Mouse (Mus musculus): Measurements from ENCODE around the gene Ncapg. TPM values are rescaled to one million over a fixed set of nuclear protein-coding genes. Genes with fewer than 3 reads are reported as not detected.

Gene Ncapg
- polyA plus RNA-seq, 1 experiment from 2014 or later, result 56.2 TPM

- ATAC-seq (ENCODE audit: low read depth) (peak; percentile 43), DNase-seq (no peak)
- Histone ChIP-seq H3K4me2 (peak overlapping the region; percentile 89), H3K4me3 (replicated peaks) (peak overlapping the region; percentile 73), H3K4me1 (replicated peaks) (peaks cover 21% of the 10 kb centered on the region), H3K9ac (peak overlapping the region; percentile 87), H3K36me3 (peaks cover 11% of the 10 kb centered on the region), H3K27me3 (no peaks in the 10 kb centered on the region), H3K27ac (peak overlapping the region; percentile 89), H3K9me3 (replicated peaks) (no peaks in the 10 kb centered on the region)
- WGBS (ENCODE audit: insufficient replicate concordance), result under 1% methylated on average over 27 of the region's 27 CpGs
These were observed 503 bp upstream of the Ncapg start for GRCm38 (mm10) chr5:45669234-45669597.

GRCm38 (mm10) chr5:45670280-45670670 is 556 bp downstream of the Ncapg start:
- Histone ChIP-seq H3K4me3 (replicated peaks) (peak overlapping the region; percentile 73), H3K36me3 (peaks cover 16% of the 10 kb centered on the region), H3K4me1 (replicated peaks) (peaks cover 21% of the 10 kb centered on the region), H3K4me2 (peak overlapping the region; percentile 75), H3K27ac (peak overlapping the region; percentile 90), H3K9ac (peak overlapping the region; percentile 88), H3K27me3 (no peaks in the 10 kb centered on the region), H3K9me3 (replicated peaks) (no peaks in the 10 kb centered on the region)
- DNase-seq (no peak), ATAC-seq (ENCODE audit: low read depth) (no peak)
- WGBS (ENCODE audit: insufficient replicate concordance), result under 1% methylated on average over 13 of the region's 13 CpGs

- H3K9ac ChIP-seq, result peak overlapping the region; percentile 88
- H3K4me1 ChIP-seq (replicated peaks), result peaks cover 21% of the 10 kb centered on the region
- H3K4me2 ChIP-seq, result peak overlapping the region; percentile 75
- no peak overlapping the region for H3K27ac ChIP-seq
- peaks cover 22% of the 10 kb centered on the region for H3K36me3 ChIP-seq
- ATAC-seq (ENCODE audit: low read depth), result no peak
- H3K27me3 ChIP-seq, result no peaks in the 10 kb centered on the region
- WGBS (ENCODE audit: insufficient replicate concordance), result 45% methylated on average over 5 of the region's 5 CpGs
- peak overlapping the region; percentile 73 for H3K4me3 ChIP-seq (replicated peaks)
- DNase-seq, result no peak
- H3K9me3 ChIP-seq (replicated peaks), result no peaks in the 10 kb centered on the region
These were observed 1.3 kb downstream of the Ncapg start for GRCm38 (mm10) chr5:45670894-45671494.

GRCm38 (mm10) chr5:45675032-45675431 is 5.3 kb downstream of the Ncapg start:
- Histone ChIP-seq H3K9me3 (replicated peaks) (no peaks in the 10 kb centered on the region), H3K27ac (no peak overlapping the region), H3K4me2 (no peak overlapping the region), H3K4me1 (replicated peaks) (peaks cover 17% of the 10 kb centered on the region), H3K4me3 (replicated peaks) (no peak overlapping the region), H3K9ac (no peak overlapping the region), H3K36me3 (peaks cover 42% of the 10 kb centered on the region), H3K27me3 (no peaks in the 10 kb centered on the region)
- no peak for DNase-seq
- 86% methylated on average over 1 of the region's 1 CpGs for WGBS (ENCODE audit: insufficient replicate concordance)
- ATAC-seq (ENCODE audit: low read depth), result no peak

GRCm38 (mm10) chr5:45677639-45678038 is 7.9 kb downstream of the Ncapg start:
- DNase-seq, result no peak
- H3K27me3 ChIP-seq, result no peaks in the 10 kb centered on the region
- 0 out of 2 replicates have a peak, but pooled peaks cover 2% of the 10 kb centered on the region for H3K4me1 ChIP-seq (replicated peaks)
- no peaks in the 10 kb centered on the region for H3K9me3 ChIP-seq (replicated peaks)
- H3K9ac ChIP-seq, result no peak overlapping the region
- 62% methylated on average over 4 of the region's 4 CpGs for WGBS (ENCODE audit: insufficient replicate concordance)
- ATAC-seq (ENCODE audit: low read depth), result no peak
- no peak overlapping the region for H3K27ac ChIP-seq
- H3K36me3 ChIP-seq, result peaks cover 48% of the 10 kb centered on the region
- H3K4me3 ChIP-seq (replicated peaks), result no peak overlapping the region
- H3K4me2 ChIP-seq, result no peak overlapping the region

- ATAC-seq (ENCODE audit: low read depth), result no peak
These were observed 10.2 kb downstream of the Ncapg start for GRCm38 (mm10) chr5:45679955-45680354.

GRCm38 (mm10) chr5:45683388-45683787 is 13.7 kb downstream of the Ncapg start:
- Histone ChIP-seq H3K9ac (no peak overlapping the region), H3K27ac (no peak overlapping the region), H3K4me1 (replicated peaks) (no peaks in the 10 kb centered on the region), H3K36me3 (peaks cover 52% of the 10 kb centered on the region), H3K4me2 (no peak overlapping the region), H3K27me3 (no peaks in the 10 kb centered on the region), H3K9me3 (replicated peaks) (no peaks in the 10 kb centered on the region), H3K4me3 (replicated peaks) (no peak overlapping the region)
- WGBS (ENCODE audit: insufficient replicate concordance), result 83% methylated on average over 1 of the region's 1 CpGs
- ATAC-seq (ENCODE audit: low read depth) (no peak), DNase-seq (no peak)

More at GRCm38 (mm10) chr5:45679955-45680354, 10.2 kb downstream of the Ncapg start:
- Histone ChIP-seq H3K9ac (no peak overlapping the region), H3K27me3 (no peaks in the 10 kb centered on the region), H3K36me3 (peaks cover 60% of the 10 kb centered on the region), H3K27ac (no peak overlapping the region), H3K9me3 (replicated peaks) (no peaks in the 10 kb centered on the region), H3K4me2 (no peak overlapping the region), H3K4me1 (replicated peaks) (no peaks in the 10 kb centered on the region), H3K4me3 (replicated peaks) (no peak overlapping the region)
- no peak for DNase-seq

GRCm38 (mm10) chr5:45685243-45685642 is 15.5 kb downstream of the Ncapg start:
- Histone ChIP-seq H3K36me3 (peaks cover 60% of the 10 kb centered on the region), H3K4me2 (no peak overlapping the region), H3K27me3 (no peaks in the 10 kb centered on the region), H3K9ac (no peak overlapping the region), H3K9me3 (replicated peaks) (no peaks in the 10 kb centered on the region), H3K4me3 (replicated peaks) (no peak overlapping the region), H3K27ac (no peak overlapping the region), H3K4me1 (replicated peaks) (no peaks in the 10 kb centered on the region)
- no peak for DNase-seq
- no peak for ATAC-seq (ENCODE audit: low read depth)
- 81% methylated on average over 2 of the region's 2 CpGs for WGBS (ENCODE audit: insufficient replicate concordance)

- Histone ChIP-seq H3K4me3 (replicated peaks) (no peak overlapping the region), H3K4me1 (replicated peaks) (no peaks in the 10 kb centered on the region), H3K9ac (no peak overlapping the region), H3K36me3 (peaks cover 57% of the 10 kb centered on the region), H3K27ac (no peak overlapping the region), H3K27me3 (no peaks in the 10 kb centered on the region), H3K4me2 (no peak overlapping the region), H3K9me3 (replicated peaks) (no peaks in the 10 kb centered on the region)
- DNase-seq, result no peak
- no peak for ATAC-seq (ENCODE audit: low read depth)
- 93% methylated on average over 3 of the region's 3 CpGs for whole genome bisulfite sequencing (ENCODE audit: insufficient replicate concordance)
These were observed 16.5 kb downstream of the Ncapg start for GRCm38 (mm10) chr5:45686223-45686622.

GRCm38 (mm10) chr5:45689152-45689551 is 19.4 kb downstream of the Ncapg start:
- H3K27me3 ChIP-seq, result no peaks in the 10 kb centered on the region
- 0 out of 2 replicates have a peak, but pooled peaks have one; percentile 31 for ATAC-seq (ENCODE audit: low read depth)

GRCm38 (mm10) chr5:45690802-45691201 is 21.1 kb downstream of the Ncapg start:
- H3K4me3 ChIP-seq (replicated peaks), result no peak overlapping the region
- H3K36me3 ChIP-seq, result peaks cover 40% of the 10 kb centered on the region
- no peaks in the 10 kb centered on the region for H3K9me3 ChIP-seq (replicated peaks)
- WGBS (ENCODE audit: insufficient replicate concordance), result 23% methylated on average over 2 of the region's 2 CpGs
- ATAC-seq (ENCODE audit: low read depth), result no peak
- H3K4me2 ChIP-seq, result no peak overlapping the region
- H3K4me1 ChIP-seq (replicated peaks), result no peaks in the 10 kb centered on the region
- H3K9ac ChIP-seq, result no peak overlapping the region
- H3K27ac ChIP-seq, result no peak overlapping the region
- no peaks in the 10 kb centered on the region for H3K27me3 ChIP-seq
- no peak for DNase-seq

More at GRCm38 (mm10) chr5:45689152-45689551, 19.4 kb downstream of the Ncapg start:
- Histone ChIP-seq H3K27ac (no peak overlapping the region), H3K9me3 (replicated peaks) (no peaks in the 10 kb centered on the region), H3K9ac (no peak overlapping the region), H3K4me2 (no peak overlapping the region), H3K36me3 (peaks cover 49% of the 10 kb centered on the region), H3K4me1 (replicated peaks) (no peaks in the 10 kb centered on the region), H3K4me3 (replicated peaks) (no peak overlapping the region)
- DNase-seq, result no peak
- WGBS (ENCODE audit: insufficient replicate concordance), result 60% methylated on average over 4 of the region's 4 CpGs

- no peak overlapping the region for H3K4me2 ChIP-seq
- H3K27me3 ChIP-seq, result no peaks in the 10 kb centered on the region
- H3K36me3 ChIP-seq, result peaks cover 40% of the 10 kb centered on the region
- DNase-seq (no peak), ATAC-seq (ENCODE audit: low read depth) (no peak)
- H3K27ac ChIP-seq, result no peak overlapping the region
- H3K9me3 ChIP-seq (replicated peaks), result no peaks in the 10 kb centered on the region
- H3K4me3 ChIP-seq (replicated peaks), result no peak overlapping the region
- H3K4me1 ChIP-seq (replicated peaks), result no peaks in the 10 kb centered on the region
- no peak overlapping the region for H3K9ac ChIP-seq
- WGBS (ENCODE audit: insufficient replicate concordance), result 80% methylated on average over 6 of the region's 6 CpGs
These were observed 22.0 kb downstream of the Ncapg start for GRCm38 (mm10) chr5:45691678-45692077.

Data from liver, embryonic 13.5 days (tissue).